Mouse (Mus musculus): ENCODE data around the gene Dmrtc1c1. TPM values are rescaled to one million over a fixed set of nuclear protein-coding genes. Genes with fewer than 3 reads are reported as not detected.
"Not testable (repeated sequence)": the region's sequence is repeated elsewhere in the genome, so short reads cannot be mapped to it uniquely, and the experiment has no call there.

Dmrtc1c1 gene
- polyA plus RNA-seq (2015; fragmentation: Nextera tagmentation; extraction: Ambion mirVana), result not detected in 2 replicates

DNA sequence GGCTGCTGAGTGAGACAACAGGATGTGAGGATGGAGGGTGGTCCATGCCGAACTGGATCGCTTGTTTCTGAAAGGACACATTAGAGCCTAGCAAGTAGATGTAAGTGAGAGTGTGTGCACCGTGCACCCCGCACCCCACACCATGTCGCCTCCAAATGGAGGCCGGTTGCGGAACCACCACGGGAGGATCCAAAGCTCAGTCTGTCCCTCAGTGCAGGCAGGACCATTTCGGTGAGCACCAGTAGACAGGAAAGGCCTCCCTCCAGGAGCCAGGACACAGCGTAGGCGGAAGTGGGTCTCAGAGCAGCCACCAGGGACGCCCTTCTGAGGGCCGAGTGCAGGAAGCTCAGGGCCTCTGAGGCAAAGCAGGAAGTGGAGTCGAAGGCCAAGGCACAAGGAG, at the start of gene Dmrtc1c1:
Dmrtc1c1 (plus strand) TSS at position 301 of the 400 bp plus-strand sequence.
- H3K9ac ChIP-seq; H3K4me3 ChIP-seq; H3K4me2 ChIP-seq; H3K27me3 ChIP-seq; H3K9me3 ChIP-seq; H3K4me1 ChIP-seq; ATAC-seq (ENCODE audit: insufficient number of reproducible peaks, insufficient read depth, low FRiP score, low TSS enrichment, low read depth); H3K27ac ChIP-seq; H3K36me3 ChIP-seq: not testable (repeated sequence)
- no CpG with 5 or more reads among the region's 14 CpGs for WGBS

- H3K27ac ChIP-seq, result no peak overlapping the region
- H3K27me3 ChIP-seq, result peaks cover 3% of the 10 kb centered on the region; the same call in 1 of the 2 replicates
- H3K4me2 ChIP-seq, result no peak overlapping the region
- WGBS, result 36% methylated on average over 4 of the region's 4 CpGs
- no peak overlapping the region for H3K9ac ChIP-seq
- no peaks in the 10 kb centered on the region for H3K4me1 ChIP-seq
- H3K9me3 ChIP-seq, result no peaks in the 10 kb centered on the region
- H3K36me3 ChIP-seq, result no peaks in the 10 kb centered on the region
- H3K4me3 ChIP-seq, result no peak overlapping the region
- no peak for ATAC-seq (ENCODE audit: insufficient number of reproducible peaks, insufficient read depth, low FRiP score, low TSS enrichment, low read depth)
Measured at GRCm38 (mm10) chrX:102765878-102766277, 36.9 kb upstream of the Dmrtc1c1 start.

GRCm38 (mm10) chrX:102812311-102812710, 9.5 kb downstream of the Dmrtc1c1 start:
- Histone ChIP-seq H3K4me3 (no peak overlapping the region), H3K36me3 (no peaks in the 10 kb centered on the region), H3K4me2 (no peak overlapping the region), H3K27me3 (peaks cover 7% of the 10 kb centered on the region; the same call in 1 of the 2 replicates), H3K4me1 (no peaks in the 10 kb centered on the region), H3K9ac (no peak overlapping the region), H3K9me3 (no peaks in the 10 kb centered on the region), H3K27ac (no peak overlapping the region)
- WGBS, result 63% methylated on average over 4 of the region's 4 CpGs
- no peak for ATAC-seq (ENCODE audit: insufficient number of reproducible peaks, insufficient read depth, low FRiP score, low TSS enrichment, low read depth)

- H3K9me3 ChIP-seq; H3K27me3 ChIP-seq; H3K36me3 ChIP-seq; H3K4me2 ChIP-seq; H3K4me3 ChIP-seq; H3K27ac ChIP-seq; H3K9ac ChIP-seq; H3K4me1 ChIP-seq; ATAC-seq (ENCODE audit: insufficient number of reproducible peaks, insufficient read depth, low FRiP score, low TSS enrichment, low read depth): not testable (repeated sequence)
- 83% methylated on average over 4 of the region's 13 CpGs for WGBS
Measured at GRCm38 (mm10) chrX:102854516-102854915, 51.8 kb downstream of the Dmrtc1c1 start, which contains the start of gene Dmrtc1c2. Gene Dmrtc1c2, minus strand, starts transcription at chrX:102854616.

Other genes starting within 250 kb of the Dmrtc1c1 start
- gene Phka1, start 158.7 kb upstream of the Dmrtc1c1 start, polyA plus RNA-seq (2015; fragmentation: Nextera tagmentation; extraction: Ambion mirVana), result 9.6 and 10.5 TPM in 2 replicates
- gene Gm3880, start 116.0 kb upstream of the Dmrtc1c1 start, polyA plus RNA-seq (2015; fragmentation: Nextera tagmentation; extraction: Ambion mirVana), result not detected in 2 replicates
- not detected in 2 replicates for gene Gm9112, start 95.3 kb upstream of the Dmrtc1c1 start, polyA plus RNA-seq (2015; fragmentation: Nextera tagmentation; extraction: Ambion mirVana)
- gene Dmrtc1b, start 95.1 kb upstream of the Dmrtc1c1 start, polyA plus RNA-seq (2015; fragmentation: Nextera tagmentation; extraction: Ambion mirVana), result not detected in 2 replicates
- not detected in 2 replicates for gene Dmrtc1c2, start 51.7 kb downstream of the Dmrtc1c1 start, polyA plus RNA-seq (2015; fragmentation: Nextera tagmentation; extraction: Ambion mirVana)
- gene 1700031F05Rik, start 65.0 kb downstream of the Dmrtc1c1 start, polyA plus RNA-seq (2015; fragmentation: Nextera tagmentation; extraction: Ambion mirVana), result not detected in 2 replicates
- gene Dmrtc1a, start 105.7 kb downstream of the Dmrtc1c1 start, polyA plus RNA-seq (2015; fragmentation: Nextera tagmentation; extraction: Ambion mirVana), result 0.84 and 1.3 TPM in 2 replicates
- not detected in 2 replicates for gene 1700011M02Rik, start 105.9 kb downstream of the Dmrtc1c1 start, polyA plus RNA-seq (2015; fragmentation: Nextera tagmentation; extraction: Ambion mirVana)
- not detected in 2 replicates for gene 1700018G05Rik, start 125.4 kb downstream of the Dmrtc1c1 start, polyA plus RNA-seq (2015; fragmentation: Nextera tagmentation; extraction: Ambion mirVana)